Mouse (Mus musculus): ENCODE measurements at regions not wholly inside any gene's neighbourhood (a gene's known extent, or its start where the extent isn't known, plus 50 kb on each side); places are given as distances from the start of the nearest gene placed in this dataset.

DNA sequence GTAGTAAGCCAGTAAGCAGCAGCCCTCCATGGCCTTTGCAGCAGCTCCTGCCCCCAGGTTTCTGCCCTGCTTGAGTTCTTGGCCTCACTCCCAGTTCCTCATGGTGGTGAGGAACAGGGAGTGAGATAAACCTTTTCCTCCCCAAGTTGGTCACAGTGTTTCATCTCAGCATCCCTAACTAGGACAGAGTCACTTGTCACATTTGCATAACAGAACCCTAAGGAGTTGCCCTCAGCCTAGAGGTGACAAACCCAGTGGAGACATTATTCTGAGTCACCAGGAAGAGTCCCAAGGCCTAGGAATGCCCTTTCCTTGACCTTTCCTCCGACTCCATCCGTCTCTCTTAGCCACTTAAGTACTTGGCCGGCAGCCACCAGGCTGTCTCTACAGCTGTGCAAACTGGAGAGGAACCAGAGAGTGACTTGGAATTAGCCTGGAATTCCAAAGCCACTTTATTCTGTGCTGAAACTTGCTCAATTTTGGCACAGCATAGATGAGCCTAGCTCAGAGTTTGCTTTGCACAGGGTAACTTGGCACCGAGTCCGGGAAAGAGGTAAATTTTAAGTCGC, 630.1 kb upstream of the Auts2 start:
- Histone ChIP-seq H3K9me3 (replicated peaks) (no peaks in the 10 kb centered on the region), H3K36me3 (no peaks in the 10 kb centered on the region), H3K4me2 (no peak overlapping the region), H3K27me3 (replicated peaks) (0 out of 2 replicates have a peak, but pooled peaks cover 3% of the 10 kb centered on the region), H3K4me3 (replicated peaks) (no peak overlapping the region), H3K4me1 (peaks cover 5% of the 10 kb centered on the region; the same call in 1 of the 2 replicates), H3K27ac (replicated peaks) (0 out of 2 replicates have a peak overlapping the region, but pooled peaks have one; percentile 4), H3K9ac (replicated peaks) (no peak overlapping the region)
- 35% methylated on average over 6 of the region's 6 CpGs for WGBS
- no peak for ATAC-seq (ENCODE audit: low FRiP score)

DNA sequence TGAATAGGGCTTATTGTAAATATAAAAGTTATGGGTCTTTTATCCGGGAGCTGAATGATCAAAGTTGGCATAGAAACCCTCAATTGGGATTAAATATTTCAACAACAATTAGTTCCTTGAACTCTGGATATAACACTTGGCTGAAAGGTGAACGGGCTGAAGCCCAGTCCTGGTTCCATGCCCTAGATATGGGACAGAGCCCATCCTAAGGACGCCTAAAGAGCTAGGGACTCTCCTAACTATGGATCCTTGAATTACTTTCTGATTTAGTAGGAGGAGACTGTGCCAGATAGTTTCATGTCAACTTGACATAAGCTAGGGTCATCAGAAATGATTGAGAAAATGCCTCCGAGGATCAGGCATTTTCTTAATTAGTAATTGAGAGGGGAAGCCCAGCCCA, 629.5 kb upstream of the Auts2 start:
- no peak for ATAC-seq (ENCODE audit: low FRiP score)

DNA sequence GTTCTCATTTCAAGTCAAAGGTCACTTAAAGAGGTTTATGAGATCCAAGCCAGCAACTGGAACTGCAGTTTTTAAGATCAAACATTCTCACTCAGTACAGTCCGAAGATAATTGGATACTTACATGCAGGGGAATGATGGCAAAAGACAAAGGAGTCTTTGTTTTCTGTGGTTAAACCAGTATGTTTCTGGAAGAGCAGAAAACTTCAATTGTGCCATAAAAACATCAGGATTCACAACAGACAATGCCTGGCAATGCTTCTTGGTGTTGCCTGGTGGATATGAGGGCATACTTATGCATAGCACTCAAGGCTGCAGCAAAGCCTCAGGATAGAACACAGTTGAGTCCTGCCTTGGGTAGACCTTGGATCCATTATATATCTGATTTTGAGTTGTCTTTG, 628.1 kb upstream of the Auts2 start:
- Histone ChIP-seq H3K4me1 (peaks cover 17% of the 10 kb centered on the region), H3K27ac (replicated peaks) (no peak overlapping the region), H3K9ac (replicated peaks) (no peak overlapping the region), H3K9me3 (replicated peaks) (no peaks in the 10 kb centered on the region), H3K36me3 (no peaks in the 10 kb centered on the region), H3K4me2 (no peak overlapping the region), H3K27me3 (replicated peaks) (0 out of 2 replicates have a peak, but pooled peaks cover 3% of the 10 kb centered on the region), H3K4me3 (replicated peaks) (no peak overlapping the region)
- ATAC-seq (ENCODE audit: low FRiP score), result no peak
- WGBS, result 28% methylated on average over 1 of the region's 1 CpGs

More for the DNA sequence above, 629.5 kb upstream of the Auts2 start:
- Histone ChIP-seq H3K4me1 (peaks cover 5% of the 10 kb centered on the region; the same call in 1 of the 2 replicates), H3K4me3 (replicated peaks) (no peak overlapping the region), H3K4me2 (no peak overlapping the region), H3K27ac (replicated peaks) (no peak overlapping the region), H3K9me3 (replicated peaks) (no peaks in the 10 kb centered on the region), H3K9ac (replicated peaks) (no peak overlapping the region), H3K36me3 (no peaks in the 10 kb centered on the region), H3K27me3 (replicated peaks) (0 out of 2 replicates have a peak, but pooled peaks cover 3% of the 10 kb centered on the region)
- 81% methylated on average over 4 of the region's 4 CpGs for WGBS

DNA sequence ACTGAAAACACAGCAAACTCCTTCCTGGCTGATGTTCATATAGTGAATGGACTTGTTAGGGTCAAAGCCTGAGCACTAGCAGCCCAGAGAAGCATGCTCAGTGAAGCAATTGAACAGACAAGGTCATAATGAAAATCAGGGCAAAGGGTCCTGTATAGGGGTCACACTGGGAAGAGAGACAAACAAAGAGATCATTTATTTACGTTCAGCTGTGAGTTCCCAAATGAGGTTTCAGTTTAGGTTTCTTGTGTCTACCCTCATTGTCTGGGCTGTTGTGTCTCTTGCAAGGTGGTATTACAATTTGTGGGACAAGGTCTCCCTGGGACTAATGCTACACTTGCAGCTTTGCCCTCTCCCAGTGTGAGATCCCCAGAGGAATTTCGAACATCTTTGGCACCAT, 624.4 kb upstream of the Auts2 start:
- WGBS, result 26% methylated on average over 2 of the region's 2 CpGs
- Histone ChIP-seq H3K4me1 (peaks cover 23% of the 10 kb centered on the region), H3K4me3 (replicated peaks) (no peak overlapping the region), H3K27ac (replicated peaks) (no peak overlapping the region), H3K36me3 (no peaks in the 10 kb centered on the region), H3K9me3 (replicated peaks) (no peaks in the 10 kb centered on the region), H3K27me3 (replicated peaks) (0 out of 2 replicates have a peak, but pooled peaks cover 3% of the 10 kb centered on the region), H3K9ac (replicated peaks) (no peak overlapping the region), H3K4me2 (no peak overlapping the region)
- no peak for ATAC-seq (ENCODE audit: low FRiP score)

DNA sequence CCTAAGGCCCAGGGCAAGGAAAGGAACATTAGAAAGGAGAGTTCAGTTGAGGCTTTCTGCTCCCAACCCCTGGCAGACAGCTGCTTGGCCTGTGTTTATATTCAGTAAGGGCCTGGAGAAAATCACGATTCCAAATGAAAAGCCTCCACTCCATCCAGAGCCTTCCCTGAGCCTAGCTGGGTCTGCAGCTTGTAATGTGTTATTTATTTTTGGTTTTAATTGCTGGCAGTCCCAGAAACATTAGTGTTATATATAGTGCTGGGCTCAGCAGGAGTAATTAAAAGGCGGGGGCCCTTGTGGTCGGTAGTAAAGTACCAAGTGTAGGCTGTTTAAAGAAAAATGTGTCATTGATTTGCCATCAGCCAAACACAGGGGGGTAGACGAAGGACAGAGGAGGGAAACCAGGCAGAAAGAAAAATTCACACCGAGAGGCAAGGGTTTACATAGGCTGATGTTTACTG, 623.9 kb upstream of the Auts2 start:
- H3K27me3 ChIP-seq (replicated peaks), result 0 out of 2 replicates have a peak, but pooled peaks cover 3% of the 10 kb centered on the region
- no peaks in the 10 kb centered on the region for H3K36me3 ChIP-seq
- no peak overlapping the region for H3K4me3 ChIP-seq (replicated peaks)
- H3K9me3 ChIP-seq (replicated peaks), result no peaks in the 10 kb centered on the region
- peaks cover 23% of the 10 kb centered on the region for H3K4me1 ChIP-seq
- no peak overlapping the region; the same call in 1 of the 2 replicates for H3K27ac ChIP-seq (replicated peaks)
- ATAC-seq (ENCODE audit: low FRiP score), result no peak; the same call in 1 of the 2 replicates
- H3K4me2 ChIP-seq, result no peak overlapping the region
- H3K9ac ChIP-seq (replicated peaks), result no peak overlapping the region
- 6% methylated on average over 5 of the region's 5 CpGs for WGBS

DNA sequence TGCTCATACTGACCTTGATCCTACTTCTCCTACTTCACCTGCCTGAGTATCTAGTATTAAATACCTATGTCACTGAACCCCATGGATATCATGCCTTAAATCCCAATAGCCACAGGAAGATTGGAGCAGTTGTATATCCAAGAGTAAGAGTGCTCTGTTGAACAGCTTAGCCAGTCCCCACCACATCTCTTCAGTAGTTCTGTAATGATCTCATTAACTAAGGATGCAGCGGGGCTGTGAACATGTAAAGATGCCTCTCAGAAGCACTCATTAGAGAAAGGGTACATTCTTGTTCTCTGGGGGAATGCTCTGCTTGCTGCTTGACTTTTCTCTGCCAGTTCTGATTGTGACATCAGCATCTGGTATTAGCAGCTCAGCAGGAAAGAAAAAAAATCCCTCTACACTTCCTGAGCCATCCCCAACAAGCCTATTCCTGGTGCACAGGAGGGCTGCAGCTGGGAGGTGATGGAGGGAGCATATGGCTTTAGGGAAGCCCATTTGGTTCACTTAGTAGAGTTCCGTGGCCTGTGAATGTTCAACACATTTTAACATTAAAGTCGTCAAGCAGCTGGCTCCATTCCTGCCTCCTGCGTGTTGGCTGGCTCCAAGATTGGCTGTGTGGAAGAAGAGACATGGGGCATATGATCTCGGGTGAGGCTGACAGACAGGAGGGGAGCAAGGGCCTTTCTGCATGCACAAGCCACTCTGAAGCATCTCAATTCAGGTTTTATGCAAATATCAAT, 613.1 kb upstream of the Auts2 start:
- Histone ChIP-seq H3K9me3 (replicated peaks) (no peaks in the 10 kb centered on the region), H3K4me3 (replicated peaks) (no peak overlapping the region), H3K4me2 (no peak overlapping the region), H3K4me1 (no peaks in the 10 kb centered on the region), H3K9ac (replicated peaks) (no peak overlapping the region), H3K36me3 (no peaks in the 10 kb centered on the region), H3K27ac (replicated peaks) (no peak overlapping the region), H3K27me3 (replicated peaks) (no peaks in the 10 kb centered on the region)
- ATAC-seq (ENCODE audit: low FRiP score), result no peak
- 38% methylated on average over 5 of the region's 5 CpGs for WGBS

DNA sequence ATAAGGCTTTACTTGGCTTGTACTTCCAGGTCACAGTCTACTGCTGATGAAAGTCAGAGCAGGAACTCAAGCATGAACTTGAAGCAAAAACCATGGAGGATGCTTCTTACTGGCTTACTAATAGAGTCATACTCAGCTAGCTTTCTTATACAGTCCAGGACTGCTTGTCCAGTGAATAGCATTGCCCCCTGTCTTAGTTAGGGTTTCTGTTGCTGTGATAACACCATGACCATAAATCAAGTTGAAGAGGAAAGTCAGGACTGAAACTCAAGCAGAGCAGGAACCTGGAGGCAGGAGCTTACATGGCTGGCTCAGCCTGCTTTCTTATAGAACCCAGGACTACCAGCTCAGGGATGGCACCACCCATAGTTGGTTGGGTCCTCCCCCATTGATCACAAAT, 602.9 kb upstream of the Auts2 start:
- H3K4me1 ChIP-seq, result peaks cover 11% of the 10 kb centered on the region
- H3K9ac ChIP-seq (replicated peaks), result no peak overlapping the region
- H3K27ac ChIP-seq (replicated peaks), result no peak overlapping the region
- no peak overlapping the region for H3K4me2 ChIP-seq
- no peaks in the 10 kb centered on the region for H3K9me3 ChIP-seq (replicated peaks)
- no peaks in the 10 kb centered on the region for H3K27me3 ChIP-seq (replicated peaks)
- no peak overlapping the region for H3K4me3 ChIP-seq (replicated peaks)
- ATAC-seq (ENCODE audit: low FRiP score), result no peak
- no peaks in the 10 kb centered on the region for H3K36me3 ChIP-seq

DNA sequence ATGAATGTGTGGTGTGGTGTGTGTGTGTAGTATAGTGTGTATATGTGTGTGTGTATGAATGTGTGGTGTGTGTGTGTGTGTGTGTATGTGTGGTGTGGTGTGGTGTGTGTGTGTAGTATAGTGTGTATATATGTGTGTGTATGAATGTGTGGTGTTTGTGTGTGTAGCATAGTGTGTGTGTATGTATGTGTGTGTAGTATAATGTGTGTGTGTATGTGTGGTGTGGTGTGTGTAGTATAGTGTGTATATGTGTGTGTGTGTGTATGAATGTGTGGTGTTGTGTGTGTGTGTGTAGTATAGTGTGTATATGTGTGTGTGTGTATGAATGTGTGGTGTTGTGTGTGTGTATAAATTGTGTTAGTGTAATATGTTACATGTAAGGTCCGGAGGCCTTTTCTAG, 600.5 kb upstream of the Auts2 start:
- H3K36me3 ChIP-seq, result no peaks in the 10 kb centered on the region
- H3K9ac ChIP-seq (replicated peaks), result no peak overlapping the region
- WGBS, result 93% methylated on average over 1 of the region's 1 CpGs
- H3K4me1 ChIP-seq, result peaks cover 12% of the 10 kb centered on the region
- no peak overlapping the region for H3K4me3 ChIP-seq (replicated peaks)
- no peak for ATAC-seq (ENCODE audit: low FRiP score)
- H3K4me2 ChIP-seq, result no peak overlapping the region
- H3K27me3 ChIP-seq (replicated peaks), result no peaks in the 10 kb centered on the region
- no peaks in the 10 kb centered on the region for H3K9me3 ChIP-seq (replicated peaks)
- H3K27ac ChIP-seq (replicated peaks), result no peak overlapping the region

DNA sequence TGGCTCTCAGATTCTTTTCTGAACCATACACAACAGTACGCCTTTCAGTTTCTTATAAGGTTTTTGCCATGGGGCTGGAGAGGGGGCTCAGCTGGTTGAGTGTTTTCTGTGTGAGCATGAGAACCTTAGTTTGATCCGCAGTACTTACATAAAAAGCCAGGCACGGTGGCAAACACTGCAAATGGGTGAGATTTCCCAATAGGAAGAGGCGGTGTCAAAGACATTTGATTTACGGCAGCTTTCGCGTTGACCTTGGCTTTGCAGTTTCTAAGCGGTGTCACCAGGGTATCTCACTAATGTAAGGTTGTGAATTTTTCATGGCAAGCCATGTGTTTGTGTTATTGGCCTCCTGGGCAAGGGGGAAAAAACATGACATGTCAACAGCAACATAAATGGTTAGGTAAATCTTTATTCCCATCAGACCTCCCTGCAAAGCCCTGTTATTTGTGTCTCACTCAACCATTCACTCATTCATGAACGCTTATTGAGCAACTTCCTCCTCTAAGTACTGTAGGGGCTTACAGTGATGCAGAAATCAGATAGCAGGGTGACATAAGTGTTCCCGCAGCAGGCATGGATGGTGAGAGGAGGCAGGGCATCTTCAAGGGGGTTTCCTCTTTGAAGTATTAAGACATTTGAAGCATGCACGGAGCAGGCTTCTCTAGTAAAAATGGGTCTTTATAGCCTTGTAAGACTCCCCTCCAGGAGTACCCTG, 599.4 kb upstream of the Auts2 start:
- H3K27ac ChIP-seq (replicated peaks), result no peak overlapping the region
- H3K27me3 ChIP-seq (replicated peaks), result no peaks in the 10 kb centered on the region
- no peak for ATAC-seq (ENCODE audit: low FRiP score)
- 43% methylated on average over 11 of the region's 11 CpGs for WGBS
- H3K9me3 ChIP-seq (replicated peaks), result no peaks in the 10 kb centered on the region
- H3K4me1 ChIP-seq, result peaks cover 22% of the 10 kb centered on the region
- no peak overlapping the region for H3K9ac ChIP-seq (replicated peaks)
- H3K36me3 ChIP-seq, result no peaks in the 10 kb centered on the region
- no peak overlapping the region for H3K4me2 ChIP-seq
- H3K4me3 ChIP-seq (replicated peaks), result no peak overlapping the region

DNA sequence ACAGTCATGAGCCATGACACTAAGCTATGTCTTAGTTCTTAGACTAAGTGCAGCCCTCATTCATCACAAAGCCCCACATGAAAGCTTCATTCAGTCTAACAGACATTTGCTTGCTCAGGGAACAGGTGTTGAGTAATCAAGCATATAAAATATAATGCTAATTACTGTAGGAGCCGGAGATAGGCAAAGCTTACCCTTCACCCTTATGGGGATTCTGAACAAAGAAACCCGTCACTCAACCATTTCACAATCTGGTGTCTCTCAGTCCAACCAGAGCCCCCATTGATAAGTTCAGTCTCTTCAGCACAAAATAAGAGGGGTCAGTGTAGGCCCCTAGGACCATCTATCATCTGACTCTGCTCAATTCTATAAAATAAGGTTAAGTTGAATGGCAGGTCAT, 587.9 kb upstream of the Auts2 start:
- no peak for ATAC-seq (ENCODE audit: low FRiP score)
- no peak overlapping the region for H3K4me3 ChIP-seq (replicated peaks)
- no peaks in the 10 kb centered on the region for H3K36me3 ChIP-seq
- H3K27ac ChIP-seq (replicated peaks), result no peak overlapping the region
- 0 out of 2 replicates have a peak, but pooled peaks cover 1% of the 10 kb centered on the region for H3K27me3 ChIP-seq (replicated peaks)
- H3K9ac ChIP-seq (replicated peaks), result no peak overlapping the region
- H3K4me1 ChIP-seq, result no peaks in the 10 kb centered on the region
- H3K9me3 ChIP-seq (replicated peaks), result no peaks in the 10 kb centered on the region
- WGBS, result 52% methylated on average over 2 of the region's 2 CpGs
- H3K4me2 ChIP-seq, result no peak overlapping the region

DNA sequence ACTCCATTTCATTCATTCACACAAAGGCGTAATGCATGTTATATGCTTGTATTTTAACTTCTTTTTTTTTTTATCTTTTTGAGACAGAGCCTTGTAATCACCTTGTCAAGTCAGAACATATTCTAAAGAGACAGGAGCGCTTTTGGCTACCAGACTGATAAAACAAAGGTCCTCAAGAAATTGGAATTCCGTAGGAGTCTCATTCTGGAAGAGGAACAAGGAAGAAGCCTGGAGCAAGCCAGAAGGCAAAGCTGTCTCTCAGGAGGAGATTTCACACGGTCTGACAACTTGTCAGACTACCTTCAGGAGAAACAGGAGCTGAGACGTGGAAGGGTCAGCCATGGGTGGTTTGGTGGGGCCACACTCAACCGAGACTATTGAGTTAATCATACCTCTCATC, 587.2 kb upstream of the Auts2 start:
- no peak overlapping the region for H3K27ac ChIP-seq (replicated peaks)
- 89% methylated on average over 6 of the region's 6 CpGs for WGBS
- H3K4me2 ChIP-seq, result no peak overlapping the region
- no peaks in the 10 kb centered on the region for H3K9me3 ChIP-seq (replicated peaks)
- H3K9ac ChIP-seq (replicated peaks), result no peak overlapping the region
- no peaks in the 10 kb centered on the region for H3K4me1 ChIP-seq
- no peak for ATAC-seq (ENCODE audit: low FRiP score)
- no peak overlapping the region for H3K4me3 ChIP-seq (replicated peaks)
- 0 out of 2 replicates have a peak, but pooled peaks cover 2% of the 10 kb centered on the region for H3K27me3 ChIP-seq (replicated peaks)
- no peaks in the 10 kb centered on the region for H3K36me3 ChIP-seq

All from neural tube, embryonic 15.5 days (tissue).